Mouse (Mus musculus): ENCODE results near the gene Cyp2d9.
"Not testable (repeated sequence)": the region's sequence is repeated elsewhere in the genome, so short reads cannot be mapped to it uniquely, and the experiment has no call there.

Cyp2d9 gene

DNA sequence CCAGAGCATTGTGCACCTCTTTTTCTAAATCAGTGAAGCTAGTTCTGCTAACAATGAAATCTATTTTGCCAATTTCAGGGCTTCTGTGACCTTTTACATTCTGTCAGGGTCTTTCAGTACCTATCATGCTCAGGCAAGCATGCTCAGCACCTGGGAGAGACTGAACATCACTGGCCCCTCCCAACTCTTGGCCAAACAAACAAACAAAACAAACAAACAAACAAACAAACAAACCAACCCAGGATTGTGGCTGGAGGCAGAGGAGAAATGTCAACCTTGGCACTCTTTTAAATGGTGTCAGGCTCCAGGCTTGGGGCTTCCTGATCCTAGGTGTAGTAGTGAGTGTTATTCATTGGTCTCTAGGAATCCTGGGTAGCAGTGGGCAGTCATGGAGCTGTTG, at the start of gene Cyp2d9:
TSS of gene Cyp2d9 (plus strand) at position 301 of the 400 bp plus-strand sequence.
- DNase-seq (ENCODE audit: low read depth, low spot score), result no peak

DNA sequence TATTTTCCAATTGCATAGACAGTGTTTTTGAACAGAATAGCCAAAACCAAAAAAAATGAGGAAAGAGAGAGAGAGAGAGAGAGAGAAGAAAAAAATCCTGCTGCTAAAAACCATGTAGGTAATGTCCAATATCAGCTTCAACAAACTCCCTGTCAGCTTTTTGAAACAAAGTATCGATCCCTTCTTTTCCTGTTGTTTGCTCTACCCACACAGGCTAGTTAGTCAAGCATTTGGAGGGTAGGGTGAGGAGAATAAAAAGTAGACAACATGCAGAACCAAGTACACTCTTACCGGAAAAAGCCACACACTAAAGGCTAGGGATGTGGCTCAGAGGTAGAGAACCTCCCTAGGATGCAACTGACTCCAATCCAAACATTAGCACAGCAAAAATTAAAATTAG, 47.5 kb upstream of the Cyp2d9 start:
- no peak for DNase-seq (ENCODE audit: low read depth, low spot score)

DNA sequence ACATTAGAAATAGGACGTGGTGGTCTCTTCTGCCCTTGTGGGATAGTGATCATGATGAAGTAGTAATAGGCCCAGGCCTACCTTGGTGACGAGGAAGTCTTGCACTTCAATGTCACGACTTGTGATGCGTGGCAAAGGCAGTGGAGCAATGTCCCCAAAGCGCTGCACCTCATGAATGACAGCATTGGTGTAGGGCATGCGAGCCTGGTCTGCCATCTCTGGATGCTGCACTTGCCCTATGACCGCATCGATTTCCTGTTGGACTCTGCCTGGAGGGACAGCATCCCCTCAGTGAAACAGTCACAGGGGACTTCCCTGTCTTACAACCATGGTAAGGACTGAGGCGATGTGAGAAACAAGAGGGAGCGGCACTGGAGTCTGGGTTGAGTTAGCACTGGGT, 43.3 kb upstream of the Cyp2d9 start:
- DNase-seq (ENCODE audit: low read depth, low spot score), result not testable (repeated sequence)

DNA sequence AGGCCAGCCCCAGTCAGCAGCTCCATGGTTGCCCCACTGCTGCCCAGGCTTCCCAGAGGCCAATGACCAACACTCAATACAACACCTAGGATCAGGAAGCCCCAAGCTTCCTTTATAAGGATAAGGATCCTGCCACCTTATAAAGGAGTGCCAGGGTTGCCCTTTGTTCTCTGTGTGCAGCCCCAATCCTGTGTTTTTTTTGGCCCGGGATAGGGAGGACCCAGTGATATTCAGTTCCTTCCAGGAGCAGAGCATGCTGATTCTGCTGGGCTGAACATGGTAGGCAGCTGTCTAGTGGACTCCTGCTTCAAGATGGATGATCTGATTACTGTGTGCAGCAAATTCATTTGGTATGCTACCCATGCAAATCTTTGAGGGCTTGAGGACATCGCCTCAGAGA, 39.3 kb upstream of the Cyp2d9 start, which contains the start of gene Cyp2d11:
TSS of gene Cyp2d11 (minus strand) at position 101 of the 400 bp plus-strand sequence.
- DNase-seq (ENCODE audit: low read depth, low spot score), result not testable (repeated sequence)

- DNase-seq (ENCODE audit: low read depth, low spot score), result not testable (repeated sequence)
Measured at GRCm38 (mm10) chr15:82395955-82396354, 37.3 kb upstream of the Cyp2d9 start.

GRCm38 (mm10) chr15:82401516-82401915, 31.7 kb upstream of the Cyp2d9 start:
- DNase-seq (ENCODE audit: low read depth, low spot score), result no peak

GRCm38 (mm10) chr15:82402106-82402505, 31.1 kb upstream of the Cyp2d9 start:
- no peak for DNase-seq (ENCODE audit: low read depth, low spot score)

DNA sequence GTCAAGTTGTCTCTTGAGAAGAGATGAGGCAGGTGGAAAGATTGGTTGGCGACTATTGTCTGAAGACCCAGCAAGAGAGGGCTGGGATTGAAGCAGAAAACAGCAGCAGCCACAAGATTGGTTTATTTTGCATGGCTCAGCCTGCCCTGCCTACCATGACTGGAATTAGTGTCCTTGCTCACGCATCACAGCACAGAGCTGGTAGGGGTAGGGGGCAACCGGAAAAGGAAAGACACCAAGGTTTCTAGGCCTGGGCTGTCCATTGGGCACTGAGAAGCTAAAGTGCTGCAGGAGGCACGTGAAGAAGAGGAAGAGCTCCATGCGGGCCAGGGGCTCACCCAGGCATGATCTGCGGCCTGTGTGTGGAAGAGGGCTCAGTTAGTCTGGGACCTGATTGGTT, 30.5 kb upstream of the Cyp2d9 start:
- DNase-seq (ENCODE audit: low read depth, low spot score), result no peak

GRCm38 (mm10) chr15:82403606-82404005, 29.6 kb upstream of the Cyp2d9 start:
- no peak for DNase-seq (ENCODE audit: low read depth, low spot score)

GRCm38 (mm10) chr15:82404163-82404562, 29.1 kb upstream of the Cyp2d9 start:
- no peak for DNase-seq (ENCODE audit: low read depth, low spot score)

DNA sequence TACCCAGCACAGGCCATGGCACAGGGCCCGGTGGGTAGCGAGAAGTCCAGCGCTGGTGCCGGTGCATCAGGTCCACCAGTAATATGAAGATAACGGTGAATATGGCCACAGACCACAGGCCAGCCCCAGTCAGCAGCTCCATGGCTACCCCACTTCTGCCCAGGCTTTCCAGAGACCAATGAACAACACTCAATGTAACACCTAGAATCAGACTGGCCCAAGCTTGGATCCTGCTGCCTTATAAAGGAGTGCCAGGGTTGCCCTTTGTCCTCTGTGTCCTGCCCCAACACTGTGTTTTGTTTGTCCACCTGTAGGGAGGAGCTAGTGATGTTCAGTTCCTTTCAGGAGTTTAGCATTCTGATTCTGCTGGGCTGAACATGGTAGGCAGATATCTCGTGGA, 26.3 kb upstream of the Cyp2d9 start, which contains the start of gene Cyp2d10:
TSS of gene Cyp2d10 (minus strand) at position 215 of the 400 bp plus-strand sequence.
- DNase-seq (ENCODE audit: low read depth, low spot score), result no peak

- no peak for DNase-seq (ENCODE audit: low read depth, low spot score)
Measured at GRCm38 (mm10) chr15:82407536-82407935, 25.7 kb upstream of the Cyp2d9 start.

- DNase-seq (ENCODE audit: low read depth, low spot score), result peak; percentile 59
Measured at GRCm38 (mm10) chr15:82416797-82417789, 16.1 kb upstream of the Cyp2d9 start.

DNA sequence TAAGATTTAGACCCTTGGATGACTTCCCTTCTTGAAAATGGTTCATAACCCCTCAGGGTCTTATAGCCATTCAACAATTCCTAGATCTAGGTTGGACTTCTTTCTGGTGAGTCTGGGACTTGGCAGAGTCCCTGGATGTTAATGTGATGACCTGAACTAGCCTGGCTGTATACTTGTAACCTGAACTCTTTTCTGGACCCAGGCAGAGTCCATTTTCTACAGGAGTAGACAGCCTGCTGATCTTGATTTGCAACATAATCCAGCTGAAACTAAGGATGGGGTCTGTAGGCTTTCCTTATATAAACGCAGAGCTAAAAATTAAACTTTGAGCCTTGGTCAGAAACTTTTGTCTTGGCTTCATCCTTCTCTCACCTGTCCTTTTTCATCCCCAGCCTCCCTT, 14.6 kb upstream of the Cyp2d9 start:
- DNase-seq (ENCODE audit: low read depth, low spot score), result no peak

DNA sequence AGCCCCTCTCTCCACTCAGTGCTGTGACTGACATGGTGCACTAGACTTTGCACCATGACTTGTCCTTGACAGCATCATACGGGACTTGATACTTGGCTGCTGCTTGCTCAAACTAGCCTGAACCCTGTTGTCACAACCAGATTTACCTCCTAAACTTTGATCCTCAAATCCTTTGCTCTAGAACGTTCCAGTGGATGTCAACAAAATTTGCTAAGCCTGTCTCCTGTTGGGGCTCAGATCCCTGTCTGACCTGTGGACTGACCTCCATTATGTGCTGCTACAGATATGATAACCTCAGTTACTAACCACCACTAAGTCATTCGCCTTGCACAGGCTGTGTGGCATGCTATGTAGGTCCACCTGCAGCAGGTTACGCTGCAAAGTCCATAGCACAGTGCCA, 10.3 kb upstream of the Cyp2d9 start:
- DNase-seq (ENCODE audit: low read depth, low spot score), result no peak

- DNase-seq (ENCODE audit: low read depth, low spot score), result no peak
Measured at GRCm38 (mm10) chr15:82423471-82423870, 9.8 kb upstream of the Cyp2d9 start.

- DNase-seq (ENCODE audit: low read depth, low spot score), result no peak
Measured at GRCm38 (mm10) chr15:82433621-82434020, 384 bp downstream of the Cyp2d9 start.

- DNase-seq (ENCODE audit: low read depth, low spot score), result no peak
Measured at GRCm38 (mm10) chr15:82434541-82434940, 1.3 kb downstream of the Cyp2d9 start.

DNA sequence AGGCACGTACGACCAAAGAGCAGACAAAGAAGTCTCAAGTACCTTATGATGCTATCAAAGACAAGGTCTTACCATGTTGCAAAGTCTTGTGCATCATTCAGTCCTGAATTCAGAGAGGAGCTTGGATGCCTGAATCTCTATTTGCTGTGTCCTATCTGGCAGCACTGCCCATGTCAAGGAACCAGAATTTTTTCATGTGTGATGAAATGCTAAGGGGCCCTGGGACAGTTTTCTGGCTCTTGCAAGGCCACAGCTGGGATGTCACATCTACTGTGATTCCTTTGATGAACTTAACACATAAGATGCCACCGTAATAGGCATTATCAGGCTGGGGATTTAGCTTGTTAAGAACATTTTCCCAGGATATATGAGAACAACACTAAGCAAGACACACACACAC, 1.8 kb downstream of the Cyp2d9 start:
- no peak for DNase-seq (ENCODE audit: low read depth, low spot score)

DNA sequence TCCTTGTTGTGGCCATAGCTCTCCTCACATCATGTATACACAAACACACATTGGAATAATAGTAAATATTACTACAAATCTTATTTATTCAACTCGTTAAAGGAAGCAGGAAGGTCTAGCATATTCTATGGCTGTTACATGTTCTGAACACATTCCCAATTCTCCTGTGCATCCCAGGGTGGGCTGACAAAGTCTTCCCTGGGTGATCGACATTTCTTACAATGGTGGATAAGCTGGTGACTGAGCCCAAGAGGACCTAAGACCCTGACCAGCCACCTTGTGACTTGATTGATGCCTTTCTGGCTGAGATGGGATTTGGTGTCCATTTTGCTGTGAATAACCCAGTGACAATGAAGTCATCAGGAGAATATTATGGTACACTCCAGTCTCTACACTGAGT, 2.4 kb downstream of the Cyp2d9 start:
- no peak for DNase-seq (ENCODE audit: low read depth, low spot score)

DNA sequence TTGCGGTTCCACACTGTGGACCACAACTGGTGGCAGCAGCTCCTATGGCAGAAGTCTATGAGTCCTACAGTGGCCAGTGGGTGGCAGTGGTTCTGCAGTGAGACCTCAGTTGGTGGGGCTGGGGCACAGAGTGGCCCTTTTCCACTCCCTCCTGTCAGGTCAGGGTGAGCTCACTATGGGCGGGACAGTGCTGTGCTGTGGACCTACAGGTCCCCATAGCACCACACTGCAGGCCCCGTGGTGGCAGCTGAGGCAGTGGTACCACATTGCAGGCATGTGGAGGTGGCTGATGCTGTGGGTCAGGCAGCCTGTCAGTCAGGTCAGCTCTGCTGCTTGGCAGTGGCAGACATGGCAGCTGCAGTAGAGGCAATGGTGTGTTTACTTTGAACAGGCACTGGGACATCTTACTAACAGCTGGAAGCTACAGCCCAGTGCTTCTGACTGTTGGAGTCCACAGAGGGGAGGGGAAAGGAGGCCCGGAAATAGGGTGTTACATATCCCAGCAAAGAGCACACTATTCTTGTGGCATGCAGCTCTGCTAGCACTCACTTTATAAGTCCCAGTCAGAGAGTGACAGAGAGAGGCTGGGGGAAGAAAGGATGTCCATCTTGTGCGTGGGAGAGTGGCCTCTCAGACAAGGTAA, 4.9 kb downstream of the Cyp2d9 start:
- no peak for DNase-seq (ENCODE audit: low read depth, low spot score)

DNA sequence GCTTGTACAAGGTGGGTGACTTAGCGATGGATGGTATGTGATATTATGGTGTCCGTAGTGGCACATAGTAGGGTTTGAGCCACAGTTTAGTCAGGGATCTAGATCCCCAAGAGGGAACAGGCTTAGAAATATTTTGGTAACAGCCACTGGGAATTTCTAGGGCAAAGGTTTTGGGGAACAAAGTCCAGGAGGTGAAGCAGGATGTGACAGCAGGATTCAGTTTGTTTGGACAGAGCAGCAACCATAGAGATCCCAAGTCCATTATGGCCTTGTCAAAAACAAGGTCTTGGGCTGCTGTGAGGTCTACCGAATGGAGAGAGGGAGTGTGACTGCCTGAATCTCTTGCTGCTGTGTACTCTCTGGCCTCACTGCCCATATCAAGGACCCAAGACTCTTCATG, 10.4 kb downstream of the Cyp2d9 start:
- DNase-seq (ENCODE audit: low read depth, low spot score), result no peak

- DNase-seq (ENCODE audit: low read depth, low spot score), result no peak
Measured at GRCm38 (mm10) chr15:82445196-82445595, 12.0 kb downstream of the Cyp2d9 start.
